Mouse (Mus musculus) left cerebral cortex, postnatal 4 days (tissue): ENCODE results near the gene Igfbp5. TPM values are rescaled to one million over a fixed set of nuclear protein-coding genes. Genes with fewer than 3 reads are reported as not detected.

Source experiments
- DNase-seq: peaks from one replicate; pipeline ENCODE4 v3.0.0-alpha.2; 2022
- intact Hi-C: fragments of 180-260 bp; cut with DNase I; formaldehyde crosslinking; loops from one replicate; pipeline ENCODE4 v1.15.1; 2025
- total RNA-seq, 2 experiments: library from RNA; stranded (reverse); gene quantifications; 2 replicates each; pipeline ENCODE4 v1.2.3; 2021

Igfbp5 gene
- total RNA-seq, result 100 to 1,000 TPM; 114 to 119 TPM

DNA sequence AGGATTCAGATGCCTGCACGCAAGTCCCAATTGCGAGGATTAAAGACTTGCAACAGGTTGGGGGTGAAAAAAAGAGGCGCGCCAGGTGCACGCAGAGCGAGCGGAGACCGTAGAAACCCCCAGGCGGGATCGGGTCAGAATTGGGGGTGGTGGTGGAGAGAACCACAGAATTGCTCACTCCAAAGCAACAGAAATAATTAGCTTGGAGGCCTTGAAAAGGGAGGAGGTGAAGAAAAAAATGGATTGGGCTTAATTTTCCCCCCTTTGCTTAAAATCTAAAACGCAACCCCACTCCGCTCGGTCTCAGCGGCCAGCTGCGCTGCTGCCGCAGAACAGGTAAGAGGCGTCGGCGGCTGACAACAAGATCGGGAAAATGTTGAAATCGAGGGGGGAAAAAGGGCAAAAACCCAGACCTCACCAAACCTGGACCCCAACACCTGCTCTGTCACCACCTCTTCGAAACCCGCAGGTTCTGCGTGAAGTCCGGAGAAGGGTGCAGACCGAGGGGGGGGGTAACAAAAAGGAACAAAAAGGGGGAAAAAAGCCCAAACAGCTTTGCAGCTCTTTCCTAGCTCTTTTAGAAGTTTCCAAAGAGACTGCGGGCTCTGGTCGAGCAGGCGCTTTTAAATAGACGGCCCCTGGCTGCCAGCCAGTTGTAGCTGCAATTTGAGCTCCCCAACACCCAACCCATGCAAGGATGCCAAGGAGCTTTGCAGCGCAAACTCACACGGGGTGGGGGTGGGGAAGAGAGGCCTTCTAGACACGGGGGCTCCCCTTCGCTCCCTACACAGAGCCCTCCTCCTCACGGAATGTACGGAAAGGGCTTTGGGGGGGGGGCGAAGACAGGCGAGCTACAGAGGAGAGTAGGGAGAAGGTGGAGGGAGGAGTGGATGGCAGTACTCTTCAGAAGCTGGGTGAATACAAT lies at the start of gene Igfbp5:
Gene Igfbp5 (minus strand): TSS at position 598 of the 925 bp plus-strand sequence.
- peak; percentile 94 for DNase-seq
- intact Hi-C loops, result loop anchor here (5.0 to 10.0 kb wide), 2 partner anchors 240 to 398 kb away; no protein-coding TSS in a partner anchor

DNA sequence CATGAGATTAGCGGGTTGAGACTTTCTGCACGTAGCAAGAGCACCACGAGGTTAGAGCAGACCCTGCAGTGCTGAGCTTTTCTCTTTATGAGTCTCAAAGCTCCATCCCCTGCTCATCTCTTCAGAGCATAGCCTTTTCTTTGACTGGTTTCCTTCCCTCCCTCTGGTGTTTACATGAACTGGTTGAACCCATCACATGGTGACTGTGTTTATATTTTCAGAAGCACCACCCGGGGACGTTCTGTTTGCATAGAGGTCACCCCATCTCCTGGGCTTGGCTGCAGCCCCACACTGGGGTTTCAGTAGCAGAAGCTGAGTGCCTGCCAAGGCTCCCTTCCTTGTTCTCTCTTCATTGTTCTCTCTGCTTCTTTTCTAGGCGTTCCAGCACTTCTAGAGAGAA lies 40.1 kb upstream of the Igfbp5 start:
- DNase-seq, result peak; percentile 21
- intact Hi-C loops, result no loop called here

DNA sequence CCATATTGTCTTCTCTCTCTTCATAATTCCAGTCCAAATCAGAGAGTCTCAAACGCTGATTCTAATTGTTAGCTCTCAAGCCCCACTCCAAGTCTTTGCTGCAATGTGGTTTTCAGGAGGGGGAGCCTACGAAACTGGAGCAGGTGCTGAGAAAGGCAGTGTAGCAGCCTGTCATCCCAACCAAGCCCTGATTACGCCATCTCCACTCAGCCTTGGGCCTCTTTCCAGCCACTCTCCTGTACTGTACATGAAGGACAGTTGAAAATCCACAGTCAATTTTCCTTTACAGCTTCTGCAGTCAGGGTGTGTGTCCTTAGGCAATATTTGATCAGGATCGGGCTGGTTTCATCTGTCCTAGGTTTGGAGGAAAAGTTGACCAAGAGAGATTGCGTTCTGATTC lies 38.4 kb upstream of the Igfbp5 start:
- intact Hi-C loops, result no loop called here
- no peak for DNase-seq

DNA sequence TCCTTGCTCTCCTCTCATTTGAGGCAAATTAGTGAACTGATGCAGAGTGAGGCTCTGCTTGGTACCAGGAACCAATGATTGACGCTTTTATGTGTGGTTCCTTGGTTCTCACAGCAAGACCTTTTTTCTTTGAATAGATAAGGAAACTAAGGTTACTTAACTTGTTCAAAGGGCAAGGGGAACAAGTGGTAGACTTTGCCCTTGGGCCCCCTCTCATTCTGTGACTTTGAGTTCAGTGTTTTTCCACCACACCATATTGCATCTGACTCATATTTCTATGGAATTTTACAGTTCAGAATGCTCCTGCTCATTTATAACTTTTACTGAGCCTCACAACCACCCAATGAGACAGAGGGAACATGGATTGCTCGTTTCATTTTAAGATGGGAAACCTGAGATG lies 21.1 kb upstream of the Igfbp5 start:
- intact Hi-C loops, result no loop called here

DNA sequence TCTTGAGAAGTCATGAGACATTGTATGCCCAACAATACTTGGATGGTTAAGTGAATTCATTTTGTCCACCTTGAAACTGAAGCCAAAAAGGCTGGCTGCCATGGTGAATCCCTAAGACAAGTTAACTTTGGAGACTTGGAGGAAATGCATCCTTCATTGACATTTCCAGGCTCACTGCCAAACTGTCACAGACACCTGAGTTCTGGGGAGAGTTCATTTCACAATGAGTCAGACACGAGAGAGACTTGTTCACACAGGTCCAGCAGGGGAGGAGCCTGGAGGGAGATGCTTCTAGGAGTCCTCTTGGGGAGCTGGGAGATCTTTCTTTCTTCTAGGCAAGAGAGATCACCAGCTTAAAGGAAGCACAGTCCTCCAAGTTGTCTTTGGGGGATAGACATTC lies 13.2 kb upstream of the Igfbp5 start:
- intact Hi-C loops, result no loop called here
- DNase-seq, result no peak

More for the DNA sequence above, 21.1 kb upstream of the Igfbp5 start:
- DNase-seq, result no peak

DNA sequence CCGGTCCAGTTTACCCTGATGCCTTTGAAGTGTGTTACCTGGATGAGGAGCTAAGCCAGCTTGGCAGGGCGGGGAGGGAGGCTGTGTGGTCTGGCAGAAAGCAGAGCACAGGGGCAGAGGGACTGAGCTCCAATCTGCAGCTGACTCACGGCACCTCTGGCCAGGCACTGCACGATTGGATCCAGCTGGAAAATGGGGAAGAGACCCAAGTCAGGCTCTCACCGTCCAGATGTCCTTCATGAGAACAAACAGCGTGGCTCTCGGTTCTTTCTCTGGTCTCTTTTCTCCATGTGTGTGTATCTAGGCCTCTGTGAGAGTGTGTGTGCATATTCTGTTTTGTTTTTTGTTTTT lies 11.1 kb upstream of the Igfbp5 start:
- no peak for DNase-seq
- intact Hi-C loops, result no loop called here

DNA sequence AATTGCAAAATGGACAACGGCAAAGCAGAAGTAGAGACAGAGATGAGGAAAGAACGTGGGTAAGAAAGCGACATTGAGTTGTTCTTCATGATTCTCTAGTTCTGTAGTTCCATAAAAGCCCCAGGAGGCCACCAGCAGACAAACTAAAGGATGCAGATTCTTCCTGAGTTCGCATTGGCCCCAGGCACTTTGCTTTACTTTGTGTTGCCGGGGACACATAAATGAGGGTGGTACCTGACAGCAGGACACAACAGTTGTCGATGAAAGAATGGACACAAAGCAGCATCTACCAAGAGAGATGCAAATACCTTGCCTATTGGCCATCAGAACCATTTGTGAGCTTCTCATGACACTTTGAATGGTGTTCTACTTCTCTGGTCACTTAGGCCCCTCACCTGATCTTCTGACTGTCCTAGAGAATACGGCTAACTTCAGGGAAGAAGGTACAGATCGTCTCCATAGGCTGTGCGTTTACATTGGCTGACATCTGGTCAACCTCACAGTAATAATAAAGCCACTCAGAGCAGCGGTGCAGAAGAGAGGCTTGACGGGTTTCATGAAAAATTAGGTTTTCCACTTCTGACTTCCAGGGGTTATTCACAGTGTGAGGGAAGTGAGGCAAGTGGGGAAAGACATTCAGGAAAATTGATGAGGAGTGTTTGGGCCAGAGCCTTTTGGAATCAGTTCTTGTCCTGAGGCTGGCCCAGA lies 10.6 kb upstream of the Igfbp5 start:
- no peak for DNase-seq
- intact Hi-C loops, result no loop called here

DNA sequence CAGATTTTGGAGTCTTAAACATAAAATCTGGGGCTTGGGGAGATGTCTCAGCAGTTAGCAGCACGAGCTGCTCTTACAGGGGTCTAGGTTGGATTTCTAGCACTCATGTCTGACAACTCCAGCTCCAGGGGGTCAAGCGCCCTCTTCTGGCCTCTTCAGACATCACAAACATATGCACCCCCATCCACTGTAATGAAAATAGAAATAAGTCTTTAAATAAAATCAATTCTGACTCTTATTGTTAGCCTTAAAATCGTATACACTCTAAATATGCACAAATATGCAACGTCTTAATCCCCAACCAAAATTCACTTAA lies 4.6 kb upstream of the Igfbp5 start:
- intact Hi-C loops, result loop anchor here (2.0 to 10.0 kb wide), 3 partner anchors 236 to 740 kb away; no protein-coding TSS in a partner anchor
- DNase-seq, result no peak

DNA sequence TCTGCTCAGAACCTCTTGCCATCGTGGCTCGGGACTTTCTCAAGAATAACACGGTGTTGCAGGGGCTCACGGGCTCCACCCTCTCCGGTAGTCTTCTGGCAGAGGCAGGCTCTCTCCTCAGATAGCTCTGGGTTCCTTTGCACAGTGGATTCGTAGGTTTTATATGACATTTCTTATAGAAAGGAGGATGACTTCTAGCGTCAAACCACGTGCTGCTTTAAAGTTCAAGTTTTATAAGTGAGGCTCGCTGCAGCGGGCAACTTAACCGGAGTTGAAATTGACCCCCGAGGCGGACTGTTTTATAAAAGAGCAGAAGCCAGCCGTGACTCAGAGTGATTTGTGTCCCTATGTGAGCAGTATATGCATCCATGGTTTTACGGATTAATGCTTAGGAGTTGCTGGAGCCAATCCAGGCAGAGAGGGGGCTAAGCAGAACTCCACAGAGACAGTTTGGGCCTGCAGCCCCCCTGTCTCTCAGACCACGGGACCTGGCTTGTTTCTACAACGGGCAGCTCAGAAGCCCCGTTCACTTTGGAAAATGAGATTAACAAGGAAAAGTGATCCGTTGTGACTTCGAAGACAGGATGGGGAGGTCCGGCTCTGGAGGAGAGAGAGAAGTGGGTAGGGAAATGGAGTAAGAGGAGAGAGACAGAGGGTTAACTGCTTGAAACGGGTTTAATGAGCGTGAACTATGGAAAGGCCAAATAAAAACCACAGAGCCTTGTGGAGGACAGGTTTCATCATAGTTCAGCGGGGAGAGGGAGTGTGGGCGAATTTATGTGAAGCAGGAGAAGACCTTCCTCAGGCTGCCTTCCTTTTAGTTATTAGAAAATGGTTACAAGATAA lies 4.0 kb upstream of the Igfbp5 start:
- intact Hi-C loops, result loop anchor here (2.0 to 10.0 kb wide), 3 partner anchors 236 to 740 kb away; no protein-coding TSS in a partner anchor
- no peak for DNase-seq

DNA sequence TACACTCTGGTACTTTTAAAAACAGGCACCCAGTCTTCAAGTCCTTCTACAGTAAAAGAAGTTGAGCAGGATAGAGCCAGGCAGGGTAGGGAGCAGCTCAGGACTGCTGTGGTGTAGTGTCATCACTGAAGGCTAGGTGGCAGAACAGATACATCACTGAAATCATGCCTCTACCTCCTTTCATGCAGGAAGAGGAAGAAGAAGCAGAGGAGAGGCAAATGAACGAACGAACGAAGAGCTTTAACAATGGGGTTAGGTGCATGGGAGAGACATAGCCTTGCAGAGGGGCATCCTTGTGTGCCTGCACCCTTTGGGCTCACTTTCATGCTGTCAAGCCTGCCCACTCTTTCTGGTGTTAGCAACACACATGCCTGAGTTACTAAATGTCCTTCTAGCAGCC lies 3.2 kb upstream of the Igfbp5 start:
- intact Hi-C loops, result loop anchor here (2.0 to 10.0 kb wide), 4 partner anchors 237 to 949 kb away; no protein-coding TSS in a partner anchor
- no peak for DNase-seq

DNA sequence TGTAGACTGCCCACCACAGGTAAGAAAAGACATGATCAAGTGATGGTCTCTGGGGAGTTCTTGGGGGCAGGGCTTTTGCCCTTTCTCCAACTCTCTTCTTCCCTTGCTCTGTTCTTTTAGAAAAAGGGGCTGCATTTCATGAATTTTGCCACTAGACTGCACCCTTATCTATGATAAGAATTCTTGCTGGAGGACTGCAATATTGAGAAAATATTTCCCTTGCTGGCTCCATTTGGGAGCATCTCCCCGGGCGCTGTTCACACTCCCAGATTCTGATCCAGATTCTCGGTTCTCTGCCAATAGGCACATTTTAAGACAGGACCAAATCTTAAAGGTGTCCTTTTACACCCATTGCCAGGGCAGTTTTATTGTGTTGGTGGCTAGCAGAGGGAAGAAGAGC lies 1.4 kb upstream of the Igfbp5 start:
- no peak for DNase-seq
- intact Hi-C loops, result loop anchor here (2.0 to 10.0 kb wide), 3 partner anchors 239 to 951 kb away; no protein-coding TSS in a partner anchor

DNA sequence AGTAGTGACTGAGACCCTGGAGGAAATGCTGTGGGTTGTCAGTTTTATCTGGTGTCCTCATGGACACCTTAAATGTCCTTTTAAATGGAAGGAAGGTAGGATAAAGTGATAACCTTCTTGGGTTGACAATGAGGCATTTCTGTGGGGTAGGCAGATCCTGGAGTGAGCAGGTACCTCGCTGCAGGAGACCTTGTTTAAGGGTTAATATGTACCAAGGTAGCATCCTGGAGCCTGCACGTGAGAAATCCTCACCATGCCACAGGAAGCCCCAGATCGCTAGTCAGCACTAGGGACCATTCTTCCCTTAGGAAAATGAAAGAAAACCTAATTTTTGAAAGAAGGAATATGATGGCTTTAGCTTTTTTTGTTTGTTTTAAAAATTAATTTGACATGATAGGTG lies 1.0 kb upstream of the Igfbp5 start:
- intact Hi-C loops, result loop anchor here (2.0 to 10.0 kb wide), 3 partner anchors 239 to 951 kb away; no protein-coding TSS in a partner anchor
- no peak for DNase-seq

DNA sequence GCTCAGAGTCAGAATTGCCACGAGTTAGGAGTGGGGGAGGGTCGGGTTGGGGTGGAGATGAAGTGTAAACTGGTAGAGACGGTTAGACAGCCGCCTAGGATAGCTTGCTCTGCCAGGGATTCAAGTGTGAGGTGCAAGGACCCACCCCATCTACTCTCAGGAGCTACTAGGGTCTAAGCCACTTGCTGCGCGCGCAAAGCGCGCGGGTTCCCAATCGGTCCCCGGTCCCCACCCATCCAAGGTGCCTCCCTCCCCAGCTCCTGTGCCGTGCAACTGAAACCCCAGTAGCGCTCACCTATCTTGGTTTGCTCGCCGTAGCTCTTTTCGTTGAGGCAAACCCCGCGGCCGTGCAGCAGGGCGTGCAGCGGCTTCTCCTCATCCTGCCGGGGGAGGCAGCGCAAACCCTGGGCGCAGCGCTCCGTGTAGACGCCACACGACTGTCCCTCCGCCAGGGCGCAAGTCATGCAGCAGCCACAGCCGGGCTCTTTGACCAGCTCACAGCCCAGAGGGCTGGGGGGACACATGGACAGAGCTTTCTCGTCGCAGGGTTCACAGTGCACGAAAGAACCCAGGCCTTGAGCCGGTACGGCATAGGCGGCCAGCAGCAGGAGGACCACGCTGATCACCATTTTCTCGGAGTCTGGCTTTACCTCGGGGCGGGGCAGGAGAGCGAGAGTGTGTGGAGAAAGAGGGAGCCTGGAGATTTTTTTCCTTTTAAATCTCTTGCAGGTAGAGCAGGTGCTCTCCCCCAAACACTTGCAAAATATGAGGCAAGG lies 985 bp downstream of the Igfbp5 start:
- DNase-seq, result peak; percentile 62
- intact Hi-C loops, result loop anchor here (2.0 to 10.0 kb wide), 2 partner anchors 241 to 743 kb away; no protein-coding TSS in a partner anchor

DNA sequence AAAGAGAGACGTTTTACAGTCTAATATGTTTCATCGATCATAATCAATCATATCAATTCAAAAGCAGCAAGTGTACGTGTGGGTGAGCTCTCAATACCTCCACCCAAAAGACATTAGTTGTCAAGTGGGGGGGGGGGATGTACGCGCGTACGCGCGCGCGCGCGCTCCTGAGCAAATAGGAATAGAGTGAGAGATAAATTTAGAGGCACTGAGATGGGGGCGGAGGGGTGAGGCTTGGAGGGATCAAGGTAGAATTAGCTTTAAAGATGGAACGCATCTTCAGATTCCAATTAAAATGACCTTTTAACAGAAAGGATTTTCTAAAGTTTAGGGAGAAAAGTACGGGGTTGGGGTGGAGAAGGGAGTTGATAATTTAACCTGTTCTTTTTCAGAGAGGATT lies 1.6 kb downstream of the Igfbp5 start:
- intact Hi-C loops, result loop anchor here (2.0 to 10.0 kb wide), 2 partner anchors 242 to 744 kb away; no protein-coding TSS in a partner anchor
- DNase-seq, result no peak

DNA sequence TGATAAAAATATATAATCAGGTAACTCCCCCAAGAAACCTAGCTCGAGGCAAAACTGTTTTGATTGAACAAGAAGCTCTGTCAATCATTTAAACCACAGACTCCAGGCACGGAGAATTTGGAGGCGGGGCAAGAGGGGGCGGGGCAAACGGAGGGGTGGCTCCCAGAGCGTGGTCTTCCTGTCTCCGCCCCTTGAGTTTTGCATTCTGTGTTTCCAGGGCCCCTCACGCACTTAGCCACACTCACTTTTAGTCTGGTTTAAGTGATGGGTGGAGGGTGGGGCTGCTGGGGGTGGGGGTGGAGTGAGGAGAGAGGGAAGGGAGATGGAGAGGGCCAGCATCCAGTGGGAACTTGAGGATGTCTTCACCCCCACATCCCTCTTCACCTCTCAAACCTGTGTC lies 2.2 kb downstream of the Igfbp5 start:
- peak; percentile 94 for DNase-seq
- intact Hi-C loops, result loop anchor here (2.0 to 10.0 kb wide), 2 partner anchors 242 to 744 kb away; no protein-coding TSS in a partner anchor

DNA sequence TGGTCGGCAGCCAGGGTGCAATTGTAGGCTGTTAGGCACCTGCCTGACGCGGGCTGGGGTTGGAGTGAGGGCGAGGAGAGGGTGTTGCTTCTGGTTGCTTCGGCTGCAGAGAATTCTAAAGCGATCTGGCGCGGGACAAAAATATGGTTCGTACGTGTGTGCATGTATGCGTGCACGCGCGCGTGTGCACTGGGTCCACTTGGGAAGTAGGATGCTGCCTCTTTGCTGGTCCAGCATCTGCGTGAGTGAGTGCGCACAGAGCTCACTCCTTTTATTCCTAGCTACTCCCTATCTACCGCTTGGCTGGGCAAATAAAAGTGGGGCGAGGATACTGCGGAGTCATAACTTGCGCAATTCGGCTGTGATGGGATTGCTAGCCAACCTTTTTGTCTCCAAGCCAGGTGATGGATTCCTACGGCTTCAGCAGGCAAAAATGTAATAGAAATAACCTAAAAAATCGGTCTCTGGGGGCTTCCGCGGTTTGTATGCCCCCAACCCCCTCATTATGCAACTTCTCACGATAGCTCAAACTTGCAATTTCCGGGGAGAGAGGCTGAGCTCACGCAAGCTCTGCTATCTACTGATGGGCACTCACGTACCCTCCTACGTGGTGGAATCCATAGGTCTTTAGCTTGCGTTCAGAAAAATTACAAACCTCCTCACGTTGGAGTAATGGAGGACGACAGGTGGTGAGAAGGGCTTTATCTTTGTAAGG lies 2.8 kb downstream of the Igfbp5 start:
- DNase-seq, result peak; percentile 56
- intact Hi-C loops, result loop anchor here (2.0 to 10.0 kb wide), 2 partner anchors 243 to 745 kb away; no protein-coding TSS in a partner anchor

DNA sequence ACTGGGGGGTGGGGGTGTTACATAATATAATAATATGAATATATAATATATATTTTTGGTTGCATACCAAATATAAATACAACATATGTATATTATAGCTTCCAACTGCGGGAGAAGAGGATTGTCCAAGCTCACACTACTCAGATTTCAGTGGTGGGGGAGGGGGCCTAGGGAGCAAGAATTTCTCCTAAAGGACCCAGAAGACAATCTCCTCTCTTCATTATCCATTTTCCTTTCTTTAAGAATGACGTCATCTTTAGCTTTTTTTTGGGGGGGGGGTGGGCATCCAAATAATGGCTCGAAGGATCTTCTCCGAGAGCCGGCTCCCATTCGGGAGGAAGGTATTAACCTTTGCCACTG lies 3.4 kb downstream of the Igfbp5 start:
- intact Hi-C loops, result loop anchor here (10.0 kb wide), 1 partner anchor 243 kb away; no protein-coding TSS in a partner anchor
- DNase-seq, result no peak

DNA sequence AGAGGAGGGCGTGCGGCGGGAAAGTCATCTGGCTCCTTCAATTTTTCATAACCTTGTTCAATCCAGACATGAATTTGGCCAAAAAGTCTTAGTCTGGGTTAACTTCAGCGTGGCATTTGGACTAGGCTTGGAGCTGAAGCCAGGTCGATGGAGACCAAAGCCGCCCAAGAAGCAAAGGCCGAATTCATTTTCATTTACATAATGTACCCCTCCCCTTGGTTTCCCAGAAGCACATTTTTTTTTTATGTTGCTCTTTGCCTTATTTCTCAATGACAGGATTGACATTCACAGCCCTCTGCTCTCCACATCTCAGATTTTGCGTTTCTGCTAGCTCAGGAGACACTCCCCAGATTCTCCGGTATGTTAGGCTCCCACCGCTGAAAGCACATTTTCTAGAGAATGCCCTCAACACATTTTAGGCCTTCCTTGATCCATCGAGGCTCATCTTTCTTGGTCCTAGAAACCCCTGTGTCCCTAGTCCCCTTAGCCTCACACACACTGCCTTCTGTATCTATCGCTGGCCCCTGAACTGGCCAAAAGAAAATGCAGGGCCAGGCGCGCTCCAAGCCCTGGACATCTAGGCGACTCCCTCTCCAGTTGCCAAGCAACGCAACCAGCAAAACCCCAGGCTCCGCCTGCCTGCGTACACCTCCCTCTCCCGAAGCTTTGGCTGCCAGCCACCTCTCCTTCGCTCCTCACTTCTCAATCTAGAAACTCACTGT lies 3.9 kb downstream of the Igfbp5 start:
- peak; percentile 92 for DNase-seq
- intact Hi-C loops, result loop anchor here (10.0 kb wide), 1 partner anchor 244 kb away; no protein-coding TSS in a partner anchor
